9 mouse cellular contexts compared by ENCODE assay signal in the genomic region with DNA sequence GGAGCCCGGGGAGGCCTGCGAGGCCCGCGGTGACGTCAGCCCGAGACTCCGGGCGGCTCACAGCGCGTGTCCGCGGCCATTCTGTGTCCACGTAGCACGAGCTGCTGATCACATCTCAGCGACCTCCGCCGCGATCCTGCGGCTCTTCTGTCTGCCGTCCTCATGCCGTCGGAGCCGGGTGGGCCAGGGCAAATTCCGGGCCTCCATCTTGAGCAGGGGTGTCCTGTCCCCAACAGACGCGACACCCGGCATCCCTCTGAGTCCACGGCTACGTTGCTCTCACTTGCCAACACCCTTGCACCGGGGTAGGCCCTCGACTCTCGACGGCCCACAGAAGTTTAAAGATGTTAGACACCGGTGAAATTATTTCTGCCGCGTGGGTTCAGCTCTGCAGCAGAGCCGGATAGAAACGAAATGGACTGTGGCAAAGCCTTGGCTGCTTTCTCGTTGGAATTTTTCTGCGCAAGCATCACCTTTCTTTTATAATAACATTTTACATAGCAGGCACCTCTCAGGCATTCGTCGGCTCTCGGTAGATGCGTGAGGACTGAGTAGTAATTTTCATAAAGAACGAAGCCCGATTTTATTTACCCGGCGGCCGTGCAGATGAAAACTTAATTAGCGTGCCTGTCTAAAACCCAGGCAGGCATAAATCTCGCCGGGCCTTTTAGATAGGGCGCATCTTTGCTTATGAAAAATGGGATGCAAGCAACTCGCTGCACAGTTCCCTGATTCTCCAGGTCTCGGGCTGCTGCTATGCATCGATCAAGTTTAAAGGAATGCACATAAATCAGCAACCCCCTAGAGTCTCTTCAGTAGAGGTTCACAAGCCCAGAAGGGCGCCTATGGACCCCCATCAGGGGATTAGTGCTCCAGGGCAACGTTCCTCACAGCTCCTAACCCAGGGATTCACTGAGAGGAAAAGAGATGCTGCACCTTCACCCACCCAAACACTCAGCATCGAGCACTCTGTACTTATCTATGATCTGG. TPM values are rescaled to one million over a fixed set of nuclear protein-coding genes. Genes with fewer than 3 reads are reported as not detected.
A peak's percentile ranks its signal among the peaks of the same experiment; 100 is the strongest.
DNase-seq lines count a peak whose midpoint lies in the region; ATAC-seq and TF ChIP-seq lines count a peak whose summit lies in the region.
"Had no signal": no experiment of that assay in that cellular context is flagged by ENCODE, and none has a peak within 500 bp of the region (broad histone marks: within the 10 kb centered on the region; RNA-seq: fewer than 3 reads in every experiment).

No protein-coding gene starts in this region.

- no peak for ATAC-seq in limb, embryonic 12.5 days (ENCODE audit: insufficient number of reproducible peaks, insufficient read depth, low FRiP score, low TSS enrichment, low read depth)

- H3K4me1 ChIP-seq in heart, adult 2 months (ENCODE audit: control insufficient read depth, insufficient read depth, low read length): no peaks in the 10 kb centered on the region
- peaks cover 3% of the 10 kb centered on the region; the same call in 1 of the 2 replicates for H3K4me1 ChIP-seq in thymus, adult 2 months (replicated peaks; ENCODE audit: control insufficient read depth, insufficient read depth, low read length)
- peaks cover 32% of the 10 kb centered on the region for H3K4me1 ChIP-seq in limb, embryonic 12.5 days (replicated peaks)
- no peaks in the 10 kb centered on the region for H3K4me1 ChIP-seq in lung, adult 2 months (ENCODE audit: control insufficient read depth, insufficient read depth, low read length)

- TF ChIP-seq CTCF in heart, adult 2 months (IDR thresholded peaks at IDR 0.05): no peak
- no peak for TF ChIP-seq CTCF in thymus, adult 2 months (IDR thresholded peaks at IDR 0.05; ENCODE audit: borderline replicate concordance, control insufficient read depth, extremely low read depth, insufficient read depth, low read length, poor library complexity)
- no peak for TF ChIP-seq CTCF in lung, adult 2 months (IDR thresholded peaks at IDR 0.05; ENCODE audit: insufficient read depth, low read length)

- no peaks in the 10 kb centered on the region for H3K9me3 ChIP-seq in limb, embryonic 12.5 days

- 4% methylated on average over 59 of the region's 59 CpGs for WGBS in heart, adult 2 months
- 4% methylated on average over 59 of the region's 59 CpGs for WGBS in thymus, adult 2 months
- WGBS in limb, embryonic 12.5 days: under 1% methylated on average over 59 of the region's 59 CpGs
- 5% methylated on average over 59 of the region's 59 CpGs for WGBS in lung, adult 2 months

- H3K36me3 ChIP-seq in heart, adult 2 months (ENCODE audit: control insufficient read depth, insufficient read depth, low read length): no peaks in the 10 kb centered on the region
- no peaks in the 10 kb centered on the region for H3K36me3 ChIP-seq in thymus, adult 2 months (ENCODE audit: control insufficient read depth, insufficient read depth, low read length)
- peaks cover 36% of the 10 kb centered on the region for H3K36me3 ChIP-seq in limb, embryonic 12.5 days

- H3K27ac ChIP-seq in heart, adult 2 months: no peak overlapping the region
- H3K27ac ChIP-seq in thymus, adult 2 months (ENCODE audit: control insufficient read depth, insufficient read depth, low read length): no peak overlapping the region
- H3K27ac ChIP-seq in limb, embryonic 12.5 days: peak overlapping the region; percentile 98

- intact Hi-C loops in heart, adult 2 months (cut with DNase I): loop anchor here (5.0 kb wide), 1 partner anchor 37 kb away; no protein-coding TSS in a partner anchor

- H3K79me2 ChIP-seq in heart, adult 2 months (replicated peaks; ENCODE audit: control insufficient read depth, insufficient read depth, low read length): no peaks in the 10 kb centered on the region

- TF ChIP-seq POLR2A in heart, adult 2 months (IDR thresholded peaks at IDR 0.05; ENCODE audit: insufficient read depth, low read depth, low read length): no peak
- no peak for TF ChIP-seq POLR2A in thymus, adult 2 months (IDR thresholded peaks at IDR 0.05; ENCODE audit: control insufficient read depth, extremely low read depth, insufficient read depth, low read length, poor library complexity)
- TF ChIP-seq POLR2A in lung, adult 2 months (IDR thresholded peaks at IDR 0.05; ENCODE audit: borderline replicate concordance, extremely low read depth, low read depth, low read length): no peak

- no peak for TF ChIP-seq EP300 in heart, adult 2 months (IDR thresholded peaks at IDR 0.05; ENCODE audit: insufficient read depth, low read depth, low read length)

- H3K27me3 ChIP-seq in heart, adult 2 months (ENCODE audit: control insufficient read depth, insufficient read depth, low read length): peaks cover 25% of the 10 kb centered on the region
- H3K27me3 ChIP-seq in thymus, adult 2 months (ENCODE audit: control insufficient read depth, insufficient read depth, low read length): peaks cover 36% of the 10 kb centered on the region
- peaks cover 34% of the 10 kb centered on the region for H3K27me3 ChIP-seq in limb, embryonic 12.5 days

- no peak overlapping the region for H3K4me3 ChIP-seq in heart, adult 2 months
- no peak overlapping the region for H3K4me3 ChIP-seq in thymus, adult 2 months (ENCODE audit: control insufficient read depth, insufficient read depth, low read length)
- H3K4me3 ChIP-seq in limb, embryonic 12.5 days (replicated peaks): peak overlapping the region; percentile 99
- no peak overlapping the region for H3K4me3 ChIP-seq in lung, adult 2 months (replicated peaks; ENCODE audit: extremely low read depth, low read depth, low read length)

- H3K4me2 ChIP-seq in limb, embryonic 12.5 days: peak overlapping the region; percentile 96

- peak; percentile 29 to 53 for DNase-seq in heart, adult 2 months
- DNase-seq in heart, adult 8-10 months (ENCODE audit: low spot score): no peak
- peak; percentile 37 for DNase-seq in thymus, postnatal 25 days
- no peak for DNase-seq in thymus, adult 2 months
- DNase-seq in adrenal gland, postnatal 4 days (ENCODE audit: low spot score in 2 of 2): no peak
- DNase-seq in left cerebral cortex, adult 18-20 months (ENCODE audit: low spot score in 2 of 2): no peak
- DNase-seq in lung, adult 2 months: no peak

- no peak overlapping the region for H3K9ac ChIP-seq in heart, adult 2 months (ENCODE audit: low read depth, low read length)
- peak overlapping the region; percentile 100 for H3K9ac ChIP-seq in limb, embryonic 12.5 days (replicated peaks)

RNA-seq across cellular contexts. Expression of gene Hoxa13, which starts 6.9 kb away (rescaled TPM):
- not detected for total RNA-seq in heart, adult 2 months (2021)
- polyA plus RNA-seq in heart, adult 2 months (2012; rRNA removed): not detected in 2 replicates
- not detected for total RNA-seq in heart, adult 8-10 months (2022)
- polyA plus RNA-seq in thymus, adult 2 months (2012; rRNA removed): not detected in 2 replicates
- polyA plus RNA-seq in limb, embryonic 12.5 days (2016; fragmentation: Nextera tagmentation; extraction: Ambion mirVana): 33.1 and 34.1 TPM in 2 replicates
- not detected for total RNA-seq in adrenal gland, postnatal 4 days (2021)
- total RNA-seq in left cerebral cortex, adult 18-20 months (2021): not detected
- polyA plus RNA-seq in lung, adult 2 months (2012; rRNA removed): 0.22 TPM in 1 of 2 replicates, not detected in the other
- total RNA-seq: left cerebral cortex, postnatal 10 days had no signal

RNA-seq across cellular contexts. Expression of gene Hoxa11, which starts 8.2 kb away (rescaled TPM):
- total RNA-seq in heart, adult 2 months (2021): not detected
- not detected in 2 replicates for polyA plus RNA-seq in heart, adult 2 months (2012; rRNA removed)
- total RNA-seq in heart, adult 8-10 months (2022): not detected
- polyA plus RNA-seq in thymus, adult 2 months (2012; rRNA removed): not detected in 2 replicates
- polyA plus RNA-seq in limb, embryonic 12.5 days (2016; fragmentation: Nextera tagmentation; extraction: Ambion mirVana): 88.2 and 96.8 TPM in 2 replicates
- total RNA-seq in adrenal gland, postnatal 4 days (2021): 1 to 10 TPM in 1 of 2 experiments, not detected in 1; 3.0 TPM
- total RNA-seq in left cerebral cortex, adult 18-20 months (2021): not detected
- not detected in 2 replicates for polyA plus RNA-seq in lung, adult 2 months (2012; rRNA removed)
- total RNA-seq: left cerebral cortex, postnatal 10 days had no signal

RNA-seq across cellular contexts. Expression of gene Hoxa10, which starts 13.2 kb away (rescaled TPM):
- total RNA-seq in heart, adult 2 months (2021): not detected
- polyA plus RNA-seq in heart, adult 2 months (2012; rRNA removed): not detected in 2 replicates
- total RNA-seq in heart, adult 8-10 months (2022): not detected
- polyA plus RNA-seq in thymus, adult 2 months (2012; rRNA removed): not detected in 2 replicates
- polyA plus RNA-seq in limb, embryonic 12.5 days (2016; fragmentation: Nextera tagmentation; extraction: Ambion mirVana): 272 and 294 TPM in 2 replicates
- total RNA-seq in adrenal gland, postnatal 4 days (2021): 10 to 100 TPM in 1 of 2 experiments, under 1 TPM in 1; 0.87 to 11.1 TPM
- total RNA-seq in left cerebral cortex, adult 18-20 months (2021): not detected
- 0.23 TPM in 1 of 2 replicates, not detected in the other for polyA plus RNA-seq in lung, adult 2 months (2012; rRNA removed)
- total RNA-seq: left cerebral cortex, postnatal 10 days had no signal

RNA-seq across cellular contexts. Expression of gene Hoxa9, which starts 22.9 kb away (rescaled TPM):
- total RNA-seq in heart, adult 2 months (2021): not detected
- polyA plus RNA-seq in heart, adult 2 months (2012; rRNA removed): 0.04 and 0.06 TPM in 2 replicates
- total RNA-seq in heart, adult 8-10 months (2022): not detected
- polyA plus RNA-seq in thymus, adult 2 months (2012; rRNA removed): 0.26 and 0.56 TPM in 2 replicates
- 74.7 and 77.4 TPM in 2 replicates for polyA plus RNA-seq in limb, embryonic 12.5 days (2016; fragmentation: Nextera tagmentation; extraction: Ambion mirVana)
- total RNA-seq in adrenal gland, postnatal 4 days (2021): 10 to 100 TPM in 1 of 2 experiments, 1 to 10 TPM in 1; 4.5 to 14.6 TPM
- not detected for total RNA-seq in left cerebral cortex, adult 18-20 months (2021)
- polyA plus RNA-seq in lung, adult 2 months (2012; rRNA removed): 0.23 TPM in 1 of 2 replicates, not detected in the other
- total RNA-seq: left cerebral cortex, postnatal 10 days had no signal

RNA-seq across cellular contexts. Expression of gene Hoxa7, which starts 32.2 kb away (rescaled TPM):
- total RNA-seq in heart, adult 2 months (2021): under 1 TPM; 0.25 to 0.50 TPM
- 0.26 and 0.31 TPM in 2 replicates for polyA plus RNA-seq in heart, adult 2 months (2012; rRNA removed)
- under 1 TPM in 3 of 4 experiments, not detected in 1; 0.19 to 0.55 (median 0.31) TPM for total RNA-seq in heart, adult 8-10 months (2022)
- polyA plus RNA-seq in thymus, adult 2 months (2012; rRNA removed): 2.5 and 3.4 TPM in 2 replicates
- 11.7 and 13.8 TPM in 2 replicates for polyA plus RNA-seq in limb, embryonic 12.5 days (2016; fragmentation: Nextera tagmentation; extraction: Ambion mirVana)
- 10 to 100 TPM; 25.1 to 28.1 TPM for total RNA-seq in adrenal gland, postnatal 4 days (2021)
- not detected for total RNA-seq in left cerebral cortex, adult 18-20 months (2021)
- 6.6 and 8.3 TPM in 2 replicates for polyA plus RNA-seq in lung, adult 2 months (2012; rRNA removed)
- total RNA-seq: left cerebral cortex, postnatal 10 days had no signal

Comparison
In these comparisons a context has a peak if more than half of its experiments do, and no peak if none do; other contexts are left out.
1. DNase-seq: peak in heart, adult 2 months (2 of 2) and thymus, postnatal 25 days (single experiment); none in heart, adult 8-10 months (single experiment), thymus, adult 2 months (single experiment), adrenal gland, postnatal 4 days (0 of 2), left cerebral cortex, adult 18-20 months (0 of 2) and lung, adult 2 months (single experiment).